Mouse (Mus musculus) left cerebral cortex, adult 8-10 months (tissue): Measurements from ENCODE around the gene Bcam. TPM values are rescaled to one million over a fixed set of nuclear protein-coding genes. Genes with fewer than 3 reads are reported as not detected.

Experiments
- DNase-seq, 2 experiments: peaks; one replicate each; pipeline ENCODE4 v3.0.0; 2022; ENCODE audit warnings: low spot score in 2 of 2
- total RNA-seq, 4 experiments: library from RNA; stranded (reverse); gene quantifications; 2 replicates each; pipeline ENCODE4 v1.2.4; 2022

The Bcam gene
- total RNA-seq, 4 experiments from 2014 or later = 15.8 to 18.7 (median 17.1) TPM

DNA sequence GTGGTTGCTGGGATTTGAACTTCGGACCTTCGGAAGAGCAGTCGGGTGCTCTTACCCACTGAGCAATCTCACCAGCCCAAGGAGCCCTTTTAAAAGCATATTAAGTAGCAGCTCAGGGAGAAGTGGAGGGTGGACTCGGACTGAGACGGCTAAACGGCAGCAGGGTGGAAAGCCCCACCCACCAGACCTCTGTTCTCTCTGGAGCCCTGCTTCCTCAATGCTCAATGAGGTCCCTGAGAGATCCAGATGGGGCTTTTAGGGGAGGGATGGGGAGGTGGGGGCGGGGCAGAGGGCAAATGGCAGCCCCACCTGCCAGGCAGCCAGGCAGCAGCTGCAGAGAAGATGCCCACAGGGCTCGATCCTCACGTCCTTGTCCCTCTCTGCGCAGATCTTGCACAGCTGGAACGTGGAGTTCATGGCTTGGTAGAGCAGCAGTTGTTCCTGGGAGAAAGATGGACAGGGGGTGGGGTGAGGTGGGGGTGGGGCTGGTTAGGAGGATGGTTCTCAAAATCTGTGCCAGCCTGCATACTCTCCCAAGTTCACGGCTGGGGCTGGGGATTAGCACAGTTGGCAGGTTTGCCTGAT lies 15.2 kb upstream of the Bcam start:
- DNase-seq = no peak

DNA sequence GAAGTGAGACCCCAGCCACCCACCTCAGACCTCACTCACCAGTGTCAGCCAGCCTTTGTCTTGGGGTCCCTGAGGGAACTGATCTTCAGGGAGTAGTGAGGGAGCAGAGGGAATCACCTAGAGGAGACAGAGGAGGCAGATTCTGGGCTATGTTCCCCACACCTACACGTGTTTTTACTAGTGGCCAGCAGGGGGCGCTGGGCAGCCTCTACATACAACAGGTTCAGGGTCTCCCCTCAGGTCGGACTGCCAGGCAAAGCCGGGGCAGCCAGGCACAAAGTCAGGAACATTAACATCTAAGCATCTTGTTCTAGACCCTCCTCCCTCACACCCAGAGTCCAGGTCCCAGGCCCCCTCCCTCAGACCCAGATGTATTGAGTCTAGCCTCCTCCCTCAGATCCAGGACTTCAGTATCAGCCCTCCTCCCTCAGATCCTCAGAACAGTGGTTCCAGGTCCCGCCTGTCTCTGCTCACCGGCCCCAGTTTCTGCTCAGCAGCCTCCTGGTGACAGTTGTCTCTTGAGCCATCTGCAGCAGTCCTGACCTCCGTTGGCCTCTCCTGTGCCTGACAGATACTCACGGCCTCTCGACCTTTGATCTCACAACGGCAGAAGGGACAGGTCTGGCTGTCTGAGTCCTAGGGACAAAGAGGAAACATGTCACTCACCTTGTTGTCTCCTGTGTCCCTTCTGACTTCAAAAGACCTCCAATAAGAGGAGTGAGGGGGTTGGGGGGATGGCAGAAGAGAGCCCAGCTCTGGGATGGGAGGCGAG lies 14.1 kb upstream of the Bcam start:
- DNase-seq = no peak

DNA sequence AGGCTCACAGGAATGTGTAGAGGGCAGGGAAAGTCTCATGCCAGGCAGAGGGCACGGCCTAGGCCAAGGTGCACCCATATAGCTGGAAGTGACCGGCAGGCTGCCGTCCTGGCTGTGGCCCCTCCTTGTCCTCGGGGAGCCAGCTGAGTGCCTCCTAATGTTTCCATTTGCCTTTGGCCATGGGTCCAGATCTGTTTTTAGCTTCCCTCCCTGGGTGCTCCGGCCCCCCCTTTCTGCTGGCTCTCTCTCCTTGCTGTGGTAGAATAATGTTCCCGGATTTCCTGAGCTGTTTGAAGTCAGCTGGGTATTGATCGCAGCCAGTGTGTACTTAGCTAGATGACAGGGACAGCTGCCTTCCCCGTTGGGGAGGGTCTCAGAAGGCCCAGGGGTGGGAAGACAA lies 12.8 kb upstream of the Bcam start:
- no peak for DNase-seq

DNA sequence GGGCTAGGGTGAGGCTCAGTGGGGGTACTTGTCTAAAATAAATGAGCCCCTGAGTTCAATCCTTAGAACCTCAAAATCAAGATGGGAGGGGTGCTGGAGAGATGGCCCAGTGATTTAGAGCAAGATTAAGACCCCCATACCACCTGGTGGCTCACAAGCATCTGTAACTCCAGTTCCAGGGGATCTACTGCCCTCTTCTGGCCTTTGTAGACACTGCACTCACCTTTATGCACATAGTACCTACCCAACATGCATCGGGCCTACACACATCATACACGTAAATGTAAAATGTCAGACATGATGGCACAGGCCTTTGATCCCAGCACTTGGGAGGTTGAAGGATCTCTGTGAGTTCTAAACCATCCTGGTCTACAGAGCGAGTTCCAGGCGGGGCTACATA lies 11.8 kb upstream of the Bcam start:
- no peak for DNase-seq

DNA sequence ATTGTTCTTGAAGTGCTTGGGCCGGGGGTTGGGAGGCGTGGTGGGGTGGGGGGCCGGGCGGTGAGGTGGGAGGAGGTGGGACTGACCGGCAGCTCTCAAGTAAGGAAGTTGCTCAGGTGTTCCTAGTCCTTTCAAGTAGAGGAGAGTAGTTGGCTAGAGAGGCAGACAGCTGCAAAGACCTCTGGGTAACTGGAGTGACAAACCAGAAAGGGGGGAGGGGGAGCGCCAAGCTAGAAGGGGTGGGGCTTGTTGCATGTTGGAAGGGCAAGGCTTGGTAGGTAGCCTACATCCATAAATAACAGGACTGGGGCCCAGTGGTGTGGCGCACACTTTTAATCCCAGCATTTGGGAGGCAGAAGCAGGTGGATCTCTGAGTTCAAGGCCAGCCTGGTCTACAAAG lies 10.9 kb upstream of the Bcam start:
- no peak for DNase-seq

DNA sequence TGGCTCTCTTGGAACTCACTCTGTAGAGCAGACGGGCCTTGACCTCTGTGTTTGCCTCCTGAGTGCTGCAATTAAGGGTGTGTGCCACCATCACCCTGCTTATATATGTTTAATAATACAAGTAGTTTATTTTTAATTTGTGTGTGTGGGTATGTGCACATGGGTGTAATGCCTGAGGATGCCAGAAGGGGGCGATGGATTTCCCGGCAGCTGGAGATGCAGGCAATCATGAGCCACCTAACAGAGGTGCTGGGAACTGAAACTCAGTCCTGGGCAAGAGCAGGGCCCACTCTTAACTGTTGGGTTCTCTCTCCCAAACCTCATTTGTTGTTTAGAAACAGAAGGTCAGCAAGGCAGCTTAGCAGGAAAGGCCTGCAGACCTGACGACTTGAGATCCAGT lies 9.1 kb upstream of the Bcam start:
- DNase-seq = no peak

DNA sequence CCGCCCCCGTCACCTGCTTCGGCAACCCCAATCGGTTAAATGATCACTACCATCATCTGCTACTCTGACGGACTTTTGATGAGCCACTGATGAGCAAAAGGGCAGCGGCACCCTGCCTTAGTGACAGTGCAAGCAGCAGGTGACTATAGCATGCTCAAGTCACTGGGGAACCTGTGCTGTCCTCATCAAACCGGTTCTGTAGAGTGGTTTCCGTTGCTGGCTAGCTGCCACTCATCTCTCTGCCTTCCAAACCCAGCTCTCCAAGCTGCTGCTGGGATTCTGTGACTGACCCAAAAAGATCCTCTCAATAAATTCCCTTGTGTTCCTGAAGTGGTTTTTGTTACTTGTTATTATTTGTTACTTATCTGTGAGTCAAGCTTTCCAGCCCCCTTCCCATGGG lies 7.8 kb upstream of the Bcam start:
- no peak for DNase-seq

DNA sequence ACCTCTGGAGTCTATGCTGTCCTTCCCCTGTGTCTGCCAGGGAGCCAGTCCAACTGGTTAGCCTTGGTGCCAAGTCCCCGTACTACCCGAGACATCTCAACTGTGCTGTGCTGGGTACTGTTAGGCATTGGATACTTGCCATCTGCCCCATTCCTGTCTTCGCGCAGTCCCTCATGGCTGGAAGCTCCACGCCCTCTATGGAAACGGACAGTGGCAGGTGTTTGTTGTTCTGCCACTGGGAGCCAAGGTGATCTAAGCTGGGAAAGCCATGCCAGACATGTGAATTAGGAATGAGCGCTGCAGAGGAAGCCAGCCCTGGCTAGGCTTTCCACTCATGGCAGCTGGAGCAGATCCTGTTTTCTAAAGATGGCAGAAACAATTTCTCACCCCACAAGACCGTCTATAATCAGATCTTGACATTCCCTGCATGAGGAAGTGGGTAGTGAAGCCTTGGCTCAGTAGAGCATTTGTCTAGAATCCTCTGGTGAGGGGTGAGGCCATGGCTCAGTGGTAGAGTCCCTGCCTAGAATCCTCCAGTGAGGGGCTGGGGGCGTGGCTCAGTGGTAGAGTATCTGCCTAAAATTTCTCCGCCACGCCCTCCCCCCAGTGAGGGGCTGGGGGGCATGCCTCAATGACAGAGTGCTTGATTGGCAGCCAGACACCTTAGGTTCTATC lies 6.4 kb upstream of the Bcam start:
- no peak for DNase-seq

DNA sequence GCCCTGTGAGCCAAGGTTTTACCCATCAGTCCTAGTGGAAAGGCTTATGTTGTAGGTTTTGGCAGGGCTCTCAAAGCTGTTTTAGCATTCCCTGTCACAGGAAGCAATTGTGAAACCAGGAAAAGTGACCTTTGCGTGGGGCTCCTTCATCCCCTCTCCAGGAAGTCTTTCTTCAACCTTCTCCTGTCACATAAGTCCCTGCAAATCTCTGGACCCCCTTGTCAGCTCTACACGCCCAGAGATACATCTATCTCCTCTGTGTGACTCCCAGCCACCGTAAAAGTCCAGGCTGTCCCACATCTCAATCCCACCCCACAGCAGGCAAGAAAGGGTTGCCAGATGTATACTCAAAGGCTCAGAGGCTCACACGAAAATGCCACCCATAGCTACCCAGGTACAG lies 866 bp upstream of the Bcam start:
- DNase-seq = no peak

DNA sequence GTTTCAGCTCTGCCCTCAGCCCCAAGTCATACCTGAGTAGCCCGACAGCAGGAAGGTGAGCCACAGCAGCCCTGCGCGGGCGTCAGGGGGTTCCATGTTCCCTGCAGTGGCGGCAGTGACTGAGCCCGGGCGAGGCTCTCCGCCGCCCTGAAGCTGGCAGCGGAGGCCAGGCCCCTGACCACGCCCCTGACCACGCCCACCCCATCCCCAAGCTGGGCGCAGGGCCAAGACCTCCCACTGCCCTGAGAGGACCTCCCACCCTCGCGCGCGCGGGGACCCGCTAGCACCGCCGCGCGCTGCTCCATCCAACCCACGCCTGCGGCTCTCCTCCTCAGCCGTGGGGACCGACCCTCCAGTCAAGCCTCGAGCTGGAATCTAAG lies 451 bp downstream of the Bcam start:
- DNase-seq = peak in 1 of 2 experiments; percentile 36

DNA sequence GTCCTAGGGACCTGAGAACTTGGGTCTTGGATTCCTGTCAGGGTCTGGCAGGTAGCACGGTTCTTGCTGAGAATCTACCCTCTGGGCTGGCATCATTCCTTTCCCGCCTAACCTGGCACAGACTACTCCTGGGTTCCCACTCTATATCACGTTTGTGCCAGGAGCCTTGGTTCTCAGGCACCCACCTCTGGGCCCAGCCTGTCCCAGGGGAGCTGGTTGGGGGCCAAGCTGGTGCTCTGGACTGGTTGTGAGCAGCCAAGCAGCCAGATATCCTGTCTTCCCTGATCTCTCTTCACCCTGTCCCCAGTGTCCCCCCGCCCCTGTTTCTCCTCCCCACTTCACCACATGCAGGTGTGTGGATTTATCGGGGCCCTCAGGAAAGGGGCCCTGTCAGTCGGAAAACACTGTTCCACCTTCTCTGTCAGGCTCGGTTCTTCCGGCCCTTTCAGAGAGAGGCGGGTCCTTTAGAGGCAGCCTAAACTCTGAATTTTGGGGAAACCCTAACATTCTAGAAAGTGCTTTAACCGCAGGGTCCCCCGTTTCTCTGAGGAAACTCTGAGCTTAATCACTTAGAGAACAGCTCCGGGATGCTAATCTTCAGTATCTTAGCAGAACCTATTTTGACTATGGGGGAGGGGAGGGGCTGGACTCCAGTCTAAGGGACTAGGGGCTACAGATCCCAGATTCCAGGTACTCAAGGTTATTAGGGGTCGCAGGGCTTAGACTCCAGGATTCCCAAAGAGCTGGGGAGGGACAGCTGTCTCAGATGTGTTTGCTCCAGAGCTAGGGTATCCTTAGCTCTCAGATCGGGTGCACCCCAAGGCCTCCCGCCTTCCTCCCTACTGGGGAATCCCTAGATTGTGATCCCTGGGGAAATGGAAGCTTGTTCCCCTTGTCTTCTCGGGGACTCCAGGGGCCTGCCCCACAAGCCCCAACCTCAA lies 1.1 kb downstream of the Bcam start:
- no peak for DNase-seq

DNA sequence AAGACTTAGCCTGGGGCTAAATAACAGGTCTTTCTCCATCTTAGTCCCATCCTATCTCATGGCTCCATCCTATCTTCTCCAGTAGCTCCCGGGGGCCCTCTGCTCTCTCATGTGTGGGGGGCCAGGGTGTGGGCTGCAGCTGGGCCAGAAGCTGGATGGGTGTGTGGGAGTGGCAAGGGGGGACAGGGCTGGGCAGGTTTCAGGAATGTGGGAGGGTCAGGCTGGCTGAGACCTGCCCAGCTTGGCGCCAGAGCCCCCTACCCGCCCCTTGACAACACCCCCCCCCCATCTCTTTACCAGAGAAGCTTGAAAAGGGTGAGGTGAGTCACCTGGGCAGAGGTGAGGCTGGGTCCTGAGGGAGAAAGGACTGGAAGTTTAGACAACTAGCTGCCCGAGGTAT lies 1.8 kb downstream of the Bcam start:
- no peak for DNase-seq

DNA sequence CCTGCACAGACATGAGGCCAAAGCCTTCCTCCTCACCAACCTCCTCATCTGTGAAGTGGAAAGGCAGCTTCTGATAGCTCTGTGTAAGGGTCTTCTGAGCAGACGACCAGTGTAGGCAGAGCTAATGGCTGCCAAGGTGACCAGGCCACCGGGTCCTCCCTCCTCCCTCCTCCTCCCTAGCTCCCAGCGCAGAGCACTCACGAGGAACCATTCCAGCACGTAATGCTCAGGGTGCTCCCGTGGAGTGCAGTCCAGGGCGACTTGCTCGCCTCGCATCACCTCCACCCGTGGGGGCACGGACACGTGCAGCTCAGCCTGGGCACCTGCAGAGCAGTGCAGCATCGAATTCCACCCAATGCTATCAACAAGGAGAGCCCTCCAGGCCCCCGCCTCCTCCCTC lies 2.6 kb downstream of the Bcam start:
- no peak for DNase-seq

DNA sequence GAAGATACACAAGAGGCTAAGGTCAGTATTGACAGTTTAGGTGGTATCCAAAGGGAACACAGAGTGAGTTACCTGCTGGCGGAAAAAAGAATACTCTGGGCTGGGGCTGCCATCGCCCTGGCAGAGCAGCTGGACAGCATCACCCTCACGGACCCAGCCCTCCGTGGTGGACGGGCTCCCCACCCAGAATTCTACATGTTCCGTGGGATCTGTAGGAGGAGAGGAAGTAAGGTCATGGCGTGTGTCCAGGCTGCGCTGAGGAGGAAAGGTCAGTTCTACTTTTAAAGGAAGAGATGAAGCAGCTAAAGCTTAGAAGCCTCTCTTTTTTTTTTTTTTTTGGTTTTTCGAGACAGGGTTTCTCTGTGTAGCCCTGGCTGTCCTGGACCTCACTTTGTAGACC lies 6.2 kb downstream of the Bcam start:
- no peak for DNase-seq

DNA sequence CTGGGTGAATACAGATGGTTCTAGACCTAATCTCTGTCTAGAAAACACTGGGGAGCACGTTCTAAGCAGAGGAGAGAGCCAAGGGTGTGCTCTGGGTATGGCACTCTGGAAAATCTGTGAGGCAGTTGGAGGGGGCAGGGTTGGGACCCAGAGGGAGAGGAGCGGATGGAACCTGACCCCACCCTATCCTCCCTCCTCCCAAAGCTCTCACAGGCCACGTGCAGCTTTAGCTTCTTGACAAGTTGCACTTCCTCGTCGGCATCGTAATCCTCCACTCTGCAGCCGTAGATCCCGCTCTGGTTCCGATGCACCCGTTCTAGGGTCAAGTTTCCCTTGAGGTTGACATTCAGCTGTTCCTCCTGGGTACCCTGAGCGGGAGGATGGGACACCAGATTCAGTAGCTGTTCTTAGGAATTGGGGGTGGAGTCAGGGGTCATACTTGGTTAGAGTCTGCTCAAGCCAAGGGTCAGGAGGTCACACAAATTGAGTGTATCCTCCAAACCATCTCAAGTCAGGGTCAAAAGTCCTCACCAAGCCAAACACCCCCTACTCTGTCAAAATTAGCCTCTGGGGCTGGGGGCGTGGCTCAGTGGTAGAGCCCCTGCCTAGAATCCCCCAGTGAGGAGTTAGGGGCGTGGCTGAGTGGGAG lies 6.9 kb downstream of the Bcam start:
- no peak for DNase-seq

DNA sequence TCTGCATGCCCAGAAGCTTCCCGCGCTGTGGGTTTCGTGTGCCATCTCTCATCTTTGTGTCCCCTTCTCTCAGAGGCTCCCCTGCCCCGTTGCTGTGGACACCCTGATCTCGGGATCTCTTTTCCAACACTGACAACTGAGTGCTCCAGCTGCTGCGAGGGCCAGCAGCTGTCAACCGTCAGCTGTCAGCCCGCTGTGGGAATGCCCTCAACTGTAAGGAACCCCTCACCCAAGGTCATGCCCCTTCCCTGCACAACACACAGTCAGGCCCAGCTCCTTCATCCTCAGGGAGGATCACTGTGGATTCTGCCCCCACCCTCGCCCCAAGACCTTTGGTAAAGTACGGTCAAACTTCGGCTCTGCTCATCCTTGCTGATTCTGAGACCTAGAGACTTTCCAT lies 8.5 kb downstream of the Bcam start:
- no peak for DNase-seq

DNA sequence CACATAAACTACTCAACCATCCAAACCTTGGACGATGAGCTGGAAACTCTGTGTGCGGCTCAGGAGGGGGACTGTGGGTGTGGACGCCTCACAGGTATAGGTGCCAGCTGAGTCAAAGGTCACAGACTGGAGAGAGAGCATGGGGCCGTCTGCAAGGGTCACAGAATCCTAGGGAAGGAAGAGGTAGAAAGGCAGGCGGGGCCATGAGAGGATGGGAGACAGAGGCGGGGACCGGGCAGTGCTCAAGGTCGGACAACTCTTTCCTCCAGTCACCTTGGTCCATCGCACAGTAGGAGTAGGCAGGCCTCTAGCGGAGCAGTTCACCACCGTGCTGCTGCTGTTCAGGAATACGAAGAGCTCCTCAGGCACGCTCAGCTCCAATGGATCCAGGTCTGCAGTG lies 10.8 kb downstream of the Bcam start:
- no peak for DNase-seq

DNA sequence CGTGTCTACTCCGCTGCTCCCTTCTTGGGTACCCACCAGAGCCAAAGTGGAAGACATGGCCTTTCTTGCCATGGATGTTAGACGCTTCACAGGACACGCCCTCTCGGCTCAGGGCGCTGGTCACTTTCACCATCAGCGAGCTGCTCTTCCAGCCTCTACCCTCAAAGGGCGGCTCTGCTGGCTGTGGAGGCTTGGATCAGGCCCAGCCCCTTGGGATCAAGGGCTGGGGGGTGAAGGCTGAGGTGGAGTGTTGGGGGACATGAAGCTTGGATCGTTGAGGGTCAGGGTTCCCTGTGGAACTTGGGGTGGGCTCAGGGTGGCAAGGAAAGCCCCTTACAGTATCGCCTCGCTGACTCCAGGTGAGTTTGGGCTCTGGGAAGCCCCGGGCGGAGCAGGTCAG lies 12.2 kb downstream of the Bcam start:
- no peak for DNase-seq

DNA sequence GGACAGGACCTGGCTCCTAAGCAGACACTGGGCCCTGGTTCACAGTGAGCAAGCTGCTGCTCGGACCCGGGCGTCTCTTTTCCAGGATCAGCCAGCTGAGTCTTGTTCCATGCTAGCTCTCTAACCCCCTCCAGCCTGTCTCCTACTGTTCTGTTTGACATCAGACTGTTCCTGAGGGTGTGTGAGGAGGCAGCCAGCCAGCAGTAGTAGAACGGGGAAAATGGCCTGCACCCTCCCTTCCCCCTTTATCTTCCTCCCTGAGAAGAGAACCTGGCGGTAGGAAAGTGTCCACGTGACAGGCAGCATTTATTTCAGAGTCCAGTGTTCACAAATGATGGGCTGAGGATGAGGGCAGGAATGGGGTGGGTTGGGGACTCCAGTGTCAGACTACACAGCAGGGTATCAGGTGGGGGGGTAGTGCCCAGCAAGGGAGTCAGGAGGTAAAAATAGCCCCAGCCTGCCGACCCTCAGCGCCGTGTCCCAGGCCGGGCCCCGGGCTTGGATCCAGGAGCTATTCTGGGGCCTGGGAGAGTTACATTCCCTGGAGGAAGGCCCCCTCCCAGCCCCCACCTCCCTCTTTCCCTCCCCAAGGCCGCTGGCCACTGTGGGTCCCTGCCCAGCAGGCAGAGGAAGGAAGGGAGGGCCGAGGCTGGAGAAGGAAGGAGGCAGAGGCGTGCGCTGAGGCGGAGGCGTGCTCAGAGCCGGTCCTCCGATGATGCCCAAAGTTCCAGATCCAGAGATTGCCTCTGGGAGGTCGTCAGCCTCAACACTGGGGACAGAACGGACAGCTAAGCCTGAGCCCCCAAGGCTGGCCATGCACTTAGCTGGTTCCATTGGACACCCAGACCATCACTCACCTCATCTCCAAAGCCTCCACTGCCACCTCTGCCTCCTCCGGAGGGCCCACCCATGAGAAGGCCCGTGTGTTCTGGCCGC lies 14.7 kb downstream of the Bcam start:
- no peak for DNase-seq

DNA sequence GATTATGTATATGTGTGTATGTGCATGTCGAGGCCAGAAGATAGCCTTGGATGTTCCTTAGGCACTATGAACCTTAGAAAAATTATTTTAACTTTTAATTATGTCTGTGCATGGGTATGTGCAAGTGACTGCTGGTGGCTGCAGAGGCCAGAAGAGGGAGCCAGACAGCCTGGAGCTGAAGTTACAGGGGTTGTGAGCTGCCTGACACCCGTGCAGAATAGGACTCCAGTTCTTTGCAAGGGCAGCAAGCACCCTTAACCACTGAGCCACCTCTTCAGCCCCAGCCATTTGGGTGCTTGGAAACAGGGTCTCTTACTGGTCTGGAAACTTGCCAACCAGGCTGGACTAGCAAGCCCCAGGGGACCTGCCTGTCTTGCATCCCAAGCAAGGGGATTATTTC lies 15.8 kb downstream of the Bcam start:
- DNase-seq = no peak
